In the genomic region with DNA sequence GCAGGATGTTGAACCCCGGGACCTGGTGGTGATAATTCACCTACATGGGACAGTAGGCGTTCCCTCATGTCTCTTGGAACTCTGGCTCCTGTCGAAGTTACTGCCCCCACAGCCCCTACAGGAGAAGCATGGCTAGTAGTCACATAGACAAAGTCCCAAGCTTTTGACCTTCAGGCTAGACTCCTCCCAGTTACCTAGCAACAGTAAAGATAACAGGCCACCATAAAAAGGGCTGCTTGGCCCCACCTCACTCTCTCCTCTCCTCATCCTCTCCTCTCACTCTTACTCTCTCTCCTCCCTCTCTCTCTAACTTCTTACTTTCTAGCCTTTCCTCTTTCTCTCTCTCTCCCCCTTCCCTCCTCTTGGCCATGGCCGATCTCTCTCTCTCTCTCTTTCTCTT, we compare ENCODE assay signal across 26 mouse cellular contexts.
"Had no signal": no experiment of that assay in that cellular context is flagged by ENCODE, and none has a peak within 500 bp of the region (broad histone marks: within the 10 kb centered on the region; RNA-seq: fewer than 3 reads in every experiment).

No protein-coding gene starts in this region.

- DNase-seq: gastrocnemius, postnatal 14 days; gastrocnemius, postnatal 36 days; heart, adult 18-20 months; heart, postnatal 14 days; heart, postnatal 36 days; kidney, adult 11 months; kidney, adult 2 months; kidney, adult 9 months; kidney, postnatal 14 days; kidney, postnatal 36 days; liver; liver, embryonic 13.5 days had no signal

- H3K4me2 ChIP-seq: heart, embryonic 13.5 days; heart, embryonic 15.5 days; hindbrain, embryonic 13.5 days; hindbrain, embryonic 15.5 days; kidney, embryonic 15.5 days; limb, embryonic 12.5 days; liver, embryonic 11.5 days; liver, embryonic 13.5 days had no signal

- H3K27me3 ChIP-seq: heart, embryonic 13.5 days; heart, embryonic 15.5 days; hindbrain, embryonic 13.5 days; hindbrain, embryonic 15.5 days; kidney, embryonic 15.5 days; limb, embryonic 12.5 days; liver, embryonic 13.5 days had no signal

- H3K9me3 ChIP-seq: heart, embryonic 15.5 days; hindbrain, embryonic 15.5 days; limb, embryonic 10.5 days had no signal

- ATAC-seq: hindbrain, postnatal 0 days; intestine, embryonic 16.5 days had no signal

- H3K36me3 ChIP-seq: heart, embryonic 10.5 days; heart, embryonic 13.5 days; heart, embryonic 15.5 days; hindbrain, embryonic 13.5 days; hindbrain, embryonic 15.5 days; kidney, embryonic 15.5 days; limb, embryonic 10.5 days; limb, embryonic 12.5 days; liver, embryonic 13.5 days had no signal

- H3K4me1 ChIP-seq: heart, embryonic 10.5 days; heart, embryonic 13.5 days; heart, embryonic 15.5 days; hindbrain, embryonic 13.5 days; hindbrain, embryonic 15.5 days; kidney, embryonic 15.5 days; limb, embryonic 10.5 days; limb, embryonic 12.5 days; liver, embryonic 13.5 days had no signal

- H3K27ac ChIP-seq: heart, embryonic 10.5 days; heart, embryonic 13.5 days; heart, embryonic 15.5 days; hindbrain, embryonic 13.5 days; hindbrain, embryonic 15.5 days; hindbrain, postnatal 0 days; kidney, embryonic 15.5 days; kidney, postnatal 0 days; layer of hippocampus, adult 2 months; left cerebral cortex, adult 2 months; limb, embryonic 10.5 days; limb, embryonic 12.5 days; liver, embryonic 13.5 days had no signal

- H3K4me3 ChIP-seq: heart, embryonic 10.5 days; heart, embryonic 13.5 days; heart, embryonic 15.5 days; hindbrain, embryonic 13.5 days; hindbrain, embryonic 15.5 days; kidney, embryonic 15.5 days; layer of hippocampus, adult 2 months; left cerebral cortex, adult 2 months; limb, embryonic 10.5 days; limb, embryonic 12.5 days; liver, embryonic 13.5 days had no signal

- H3K9ac ChIP-seq: heart, embryonic 13.5 days; heart, embryonic 15.5 days; hindbrain, embryonic 13.5 days; hindbrain, embryonic 15.5 days; kidney, embryonic 15.5 days; limb, embryonic 12.5 days; liver, embryonic 13.5 days had no signal
